Mouse (Mus musculus) kidney, adult 2 months (tissue): Measurements from ENCODE around the gene BC107364. TPM values are rescaled to one million over a fixed set of nuclear protein-coding genes. Genes with fewer than 3 reads are reported as not detected.
"Not testable (repeated sequence)": the region's sequence is repeated elsewhere in the genome, so short reads cannot be mapped to it uniquely, and the experiment has no call there.

Experiments used
- DNase-seq: peaks from one replicate; pipeline ENCODE4 v3.0.0; 2021
- H3K27ac ChIP-seq: fragments of 200-500 bp; 2 replicates; pipeline ENCODE4 v1.5.1; 2012; ENCODE audit warnings: low read depth, low read length, control low read depth, inconsistent platforms; ENCODE audit not compliant: insufficient read depth
- H3K27me3 ChIP-seq: fragments of 200-500 bp; replicated peaks from 2 replicates; pipeline ENCODE4 v1.6.1; 2012; ENCODE audit warnings: mild to moderate bottlenecking, moderate library complexity, low read length, inconsistent platforms; ENCODE audit not compliant: control insufficient read depth, insufficient read depth
- H3K36me3 ChIP-seq: fragments of 200-500 bp; 2 replicates; pipeline ENCODE4 v1.6.1; 2012; ENCODE audit warnings: mild to moderate bottlenecking, moderate library complexity, low read length, inconsistent platforms; ENCODE audit not compliant: control insufficient read depth, insufficient read depth
- H3K4me1 ChIP-seq: fragments of 200-500 bp; 2 replicates; pipeline ENCODE4 v1.6.1; 2011; ENCODE audit warnings: low read length; ENCODE audit not compliant: control insufficient read depth, insufficient read depth
- H3K4me3 ChIP-seq: fragments of 200-500 bp; 2 replicates; pipeline ENCODE4 v1.5.1; 2011; ENCODE audit warnings: mild to moderate bottlenecking, low read depth, low read length, control low read depth; ENCODE audit not compliant: insufficient read depth
- CTCF ChIP-seq: fragments of 200-500 bp; conservative IDR thresholded peaks from 2 replicates; pipeline ENCODE4 v1.5.1; 2011; ENCODE audit warnings: low read depth, mild to moderate bottlenecking, control low read depth, low read length, moderate library complexity, mixed read lengths; ENCODE audit not compliant: insufficient read depth, insufficient read length
- POLR2A ChIP-seq: fragments of 200-500 bp; IDR thresholded peaks from one replicate; pipeline ENCODE4 v1.6.1; 2011; ENCODE audit warnings: low read depth, low read length, control low read depth
- WGBS: fragments of 180-500 bp; shearing (Covaris S2); methylation state at CpG from one replicate; pipeline ENCODE4 v1.1.7; 2018; 5-methylcytosine and 5-hydroxymethylcytosine counted together
- polyA plus RNA-seq: library from polyadenylated mRNA; depleted of rRNA; stranded (reverse); fragments of >200 nt; gene quantifications from 2 replicates; pipeline ENCODE4 v1.2.3, GENCODE M21; 2012

The BC107364 gene
- polyA plus RNA-seq, 1 experiment = 0.14 TPM

DNA sequence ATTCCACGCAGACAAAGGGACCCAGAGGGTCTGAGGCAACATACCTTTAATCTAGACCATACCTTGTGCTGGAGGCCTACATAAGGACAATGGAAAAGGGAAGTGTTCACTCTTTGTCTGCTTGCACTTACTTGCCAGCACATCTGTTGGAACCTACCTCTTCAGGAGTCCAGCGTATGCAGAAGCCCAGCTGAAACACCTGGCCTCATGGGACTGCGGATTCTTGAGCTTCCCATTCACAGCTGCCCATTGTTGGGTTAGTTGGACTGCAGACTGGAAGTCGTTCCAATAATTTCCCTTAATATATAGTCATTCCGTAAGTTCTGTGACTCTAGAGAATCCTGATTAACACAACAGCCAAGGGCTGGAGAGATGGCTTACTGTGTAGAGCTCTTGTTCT, 20.0 kb upstream of the BC107364 start:
- H3K4me1 ChIP-seq = peaks cover 3% of the 10 kb centered on the region; the same call in 1 of the 2 replicates
- H3K36me3 ChIP-seq = no peaks in the 10 kb centered on the region
- H3K4me3 ChIP-seq = no peak overlapping the region
- WGBS = 86% methylated on average over 5 of the region's 5 CpGs
- H3K27me3 ChIP-seq = peaks cover 3% of the 10 kb centered on the region; the same call in 1 of the 2 replicates
- DNase-seq = no peak
- TF ChIP-seq POLR2A (no peak), CTCF (no peak)
- H3K27ac ChIP-seq = no peak overlapping the region

DNA sequence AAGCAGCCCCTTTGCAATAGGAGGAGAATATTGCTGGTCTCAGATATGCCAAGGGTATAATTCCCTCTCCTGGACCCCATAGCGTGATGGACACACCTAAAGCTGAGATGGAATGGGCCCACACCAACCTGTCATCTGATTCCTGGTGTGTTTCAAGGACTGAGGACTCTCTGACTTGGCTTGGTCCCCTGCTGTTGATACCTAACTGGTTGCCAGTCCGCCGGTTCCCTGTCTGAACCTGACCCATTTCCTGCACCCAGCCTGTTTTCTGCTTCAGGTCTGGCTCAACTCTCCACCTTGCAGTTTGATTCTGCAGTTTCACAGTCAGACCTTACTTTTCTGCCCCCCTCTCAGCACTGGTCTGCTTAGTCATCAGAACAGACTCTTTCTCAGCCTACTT, 17.5 kb upstream of the BC107364 start:
- no peak for TF ChIP-seq CTCF
- TF ChIP-seq POLR2A = no peak
- WGBS = 77% methylated on average over 3 of the region's 3 CpGs
- DNase-seq = no peak
- H3K27ac ChIP-seq = no peak overlapping the region
- H3K4me3 ChIP-seq = no peak overlapping the region
- H3K27me3 ChIP-seq = peaks cover 1% of the 10 kb centered on the region; the same call in 1 of the 2 replicates
- H3K4me1 ChIP-seq = no peaks in the 10 kb centered on the region
- no peaks in the 10 kb centered on the region for H3K36me3 ChIP-seq

- H3K4me3 ChIP-seq, H3K27ac ChIP-seq, DNase-seq, H3K4me1 ChIP-seq, H3K36me3 ChIP-seq, H3K27me3 ChIP-seq: not testable (repeated sequence)
- WGBS = 93% methylated on average over 3 of the region's 3 CpGs
These were observed 16.2 kb upstream of the BC107364 start for GRCm38 (mm10) chr3:96468335-96468734.

DNA sequence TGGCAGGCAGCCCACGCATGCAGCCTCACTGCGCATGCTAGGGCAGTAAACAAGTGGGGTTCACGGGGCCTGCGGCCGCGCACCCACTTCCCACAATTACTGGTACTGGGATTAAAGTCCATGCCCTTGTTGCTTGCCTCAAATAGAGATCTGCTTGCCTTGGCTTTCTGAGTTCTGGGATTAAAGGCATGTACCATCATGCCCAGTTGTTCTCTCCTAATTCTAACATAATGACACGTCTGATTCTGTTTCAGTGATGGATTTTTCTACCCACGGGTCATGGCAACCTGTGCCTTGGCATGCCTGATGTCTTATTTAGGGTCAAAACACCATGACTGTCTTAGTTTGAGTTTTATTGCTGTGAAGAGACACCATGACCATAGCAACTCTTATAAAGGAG, 15.5 kb upstream of the BC107364 start:
- peaks cover 1% of the 10 kb centered on the region; the same call in 1 of the 2 replicates for H3K27me3 ChIP-seq
- no peaks in the 10 kb centered on the region for H3K4me1 ChIP-seq
- no peak for TF ChIP-seq POLR2A
- no peak for TF ChIP-seq CTCF
- 92% methylated on average over 8 of the region's 8 CpGs for WGBS
- H3K36me3 ChIP-seq = no peaks in the 10 kb centered on the region
- DNase-seq = no peak
- no peak overlapping the region for H3K27ac ChIP-seq
- H3K4me3 ChIP-seq = no peak overlapping the region

DNA sequence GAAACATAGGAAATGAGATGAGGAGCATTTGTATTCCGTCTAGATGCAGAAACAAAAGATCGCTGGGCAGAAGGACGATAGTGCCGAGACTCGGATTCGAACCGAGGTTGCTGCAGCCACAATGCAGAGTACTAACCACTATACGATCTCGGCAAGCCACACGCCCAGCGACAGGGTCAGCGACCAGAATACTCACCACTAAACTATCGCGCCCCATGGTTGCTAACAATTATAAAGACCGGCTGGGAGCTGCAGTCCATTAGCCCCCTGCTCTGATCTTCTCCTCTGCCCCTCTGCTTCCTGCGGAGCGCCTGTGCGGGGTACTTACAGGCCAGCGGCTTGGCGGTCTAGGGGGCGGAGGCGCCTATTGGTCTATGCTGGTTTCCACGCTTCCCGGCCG, 11.8 kb upstream of the BC107364 start:
- no peaks in the 10 kb centered on the region for H3K36me3 ChIP-seq
- DNase-seq = no peak
- H3K4me1 ChIP-seq = no peaks in the 10 kb centered on the region
- H3K4me3 ChIP-seq = no peak overlapping the region
- no peak overlapping the region for H3K27ac ChIP-seq
- H3K27me3 ChIP-seq = no peaks in the 10 kb centered on the region; the same call in 1 of the 2 replicates
- no peak for TF ChIP-seq POLR2A
- TF ChIP-seq CTCF = no peak
- 53% methylated on average over 25 of the region's 25 CpGs for WGBS

DNA sequence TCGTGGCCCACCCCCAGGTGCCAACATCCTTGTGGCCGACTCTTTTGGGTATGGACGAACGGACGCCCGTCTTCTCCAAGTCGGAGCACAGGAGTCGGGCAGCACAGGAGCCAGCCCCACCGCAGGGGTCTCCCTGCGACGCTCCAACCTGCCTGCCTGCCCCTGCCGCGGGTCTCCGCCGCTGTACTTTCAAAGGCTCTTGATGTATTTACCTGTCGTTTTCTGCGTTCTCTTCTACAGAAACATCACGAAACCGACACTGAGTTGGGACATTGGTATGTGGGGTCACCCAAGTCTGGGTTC, 8.4 kb upstream of the BC107364 start:
- no CpG with 5 or more reads among the region's 19 CpGs for WGBS
- not testable (repeated sequence) for H3K4me1 ChIP-seq, DNase-seq, H3K27ac ChIP-seq, H3K27me3 ChIP-seq, H3K4me3 ChIP-seq, H3K36me3 ChIP-seq

DNA sequence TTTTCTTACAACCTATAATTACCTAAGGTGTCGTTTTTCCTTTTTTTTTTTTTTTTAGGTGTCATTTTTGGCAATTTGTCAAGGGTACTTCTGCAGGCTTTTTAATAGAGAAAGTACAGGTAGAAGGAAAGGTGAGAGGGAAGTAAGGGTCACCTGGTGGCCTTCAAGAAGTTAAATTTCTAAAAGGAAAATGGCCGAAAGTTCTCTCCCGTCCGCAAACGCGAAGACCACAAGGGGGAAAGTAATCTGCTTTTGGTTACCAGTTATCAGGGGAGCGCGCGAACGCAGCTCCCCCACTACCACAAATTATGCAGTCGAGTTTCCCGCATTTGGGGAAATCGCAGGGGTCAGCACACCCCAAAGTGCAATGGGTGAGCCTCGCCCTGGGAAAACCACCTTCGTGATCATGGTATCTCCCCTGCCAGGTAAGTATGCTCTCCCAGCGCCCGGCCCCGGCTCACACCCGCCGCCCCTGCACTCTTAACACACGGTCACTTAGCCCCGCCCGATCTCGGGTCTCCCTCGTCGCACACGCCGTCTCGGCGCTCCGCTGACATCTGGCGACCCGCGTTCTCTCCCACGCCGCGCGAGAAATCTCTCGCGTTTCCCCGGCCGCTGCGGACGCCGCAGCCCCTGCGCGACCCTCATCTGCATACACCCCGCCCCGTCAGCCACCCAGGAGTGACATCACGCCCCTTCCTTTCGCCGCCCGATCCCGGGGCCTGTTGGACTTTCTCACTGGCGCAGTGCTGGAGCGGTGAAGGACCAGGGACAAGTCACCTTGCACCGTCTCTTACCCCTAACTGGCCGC, 7.9 kb upstream of the BC107364 start:
- 7% methylated on average over 1 of the region's 58 CpGs for WGBS
- H3K4me1 ChIP-seq, H3K4me3 ChIP-seq, H3K27me3 ChIP-seq, H3K36me3 ChIP-seq, H3K27ac ChIP-seq, DNase-seq: not testable (repeated sequence)

DNA sequence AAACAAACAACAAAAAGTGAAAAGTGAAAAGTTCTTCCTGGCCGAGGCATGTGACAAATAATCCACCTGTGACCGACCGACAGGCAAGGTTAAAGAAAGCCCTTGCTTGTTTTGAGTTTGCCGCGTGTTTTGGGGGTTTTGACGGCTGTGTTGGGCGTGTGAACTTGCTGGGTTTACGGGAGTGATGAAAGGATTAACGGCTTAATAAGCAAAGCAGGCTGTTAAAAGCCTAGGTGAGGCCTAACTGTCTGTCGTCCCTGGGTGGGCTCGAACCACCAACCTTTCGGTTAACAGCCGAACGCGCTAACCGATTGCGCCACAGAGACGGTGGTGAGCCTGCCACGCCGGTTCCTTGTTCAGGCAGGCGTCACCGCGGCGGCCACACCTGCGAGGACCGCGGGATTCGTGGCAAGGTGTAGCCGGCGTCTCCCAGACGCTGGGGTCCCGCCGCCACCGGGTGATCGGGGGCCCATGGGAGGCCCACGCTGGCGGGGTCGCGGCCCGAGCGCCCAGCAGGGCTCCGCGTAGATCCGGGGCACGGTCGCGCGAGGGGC, 6.9 kb upstream of the BC107364 start:
- H3K27me3 ChIP-seq, H3K36me3 ChIP-seq, H3K27ac ChIP-seq, DNase-seq, H3K4me3 ChIP-seq, H3K4me1 ChIP-seq: not testable (repeated sequence)
- no CpG with 5 or more reads among the region's 48 CpGs for WGBS

DNA sequence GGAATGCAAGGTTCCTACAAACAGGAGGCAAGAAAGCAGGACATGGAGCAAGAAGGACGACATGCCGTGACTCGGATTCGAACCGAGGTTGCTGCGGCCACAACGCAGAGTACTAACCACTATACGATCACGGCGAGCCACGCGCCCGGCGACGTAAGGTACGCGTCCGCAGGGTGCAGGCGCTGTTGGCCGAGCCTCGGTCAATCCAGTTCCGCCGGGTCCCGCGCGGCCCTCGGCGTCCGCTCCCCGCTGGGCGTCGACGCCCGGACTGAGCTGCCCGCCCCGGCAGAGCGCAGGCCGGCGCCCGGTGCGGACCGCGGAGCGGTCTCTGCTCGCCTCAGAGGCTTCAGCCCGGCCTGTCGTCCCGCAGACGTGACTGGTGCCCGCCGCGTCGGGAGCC, 5.9 kb upstream of the BC107364 start:
- H3K4me3 ChIP-seq, H3K27ac ChIP-seq, H3K27me3 ChIP-seq, H3K4me1 ChIP-seq, H3K36me3 ChIP-seq, DNase-seq: not testable (repeated sequence)
- no CpG with 5 or more reads among the region's 53 CpGs for WGBS

- no CpG with 5 or more reads among the region's 50 CpGs for WGBS
- not testable (repeated sequence) for H3K27ac ChIP-seq, H3K36me3 ChIP-seq, H3K27me3 ChIP-seq, H3K4me3 ChIP-seq, H3K4me1 ChIP-seq, DNase-seq
These were observed 847 bp downstream of the BC107364 start for GRCm38 (mm10) chr3:96451181-96451737.

DNA sequence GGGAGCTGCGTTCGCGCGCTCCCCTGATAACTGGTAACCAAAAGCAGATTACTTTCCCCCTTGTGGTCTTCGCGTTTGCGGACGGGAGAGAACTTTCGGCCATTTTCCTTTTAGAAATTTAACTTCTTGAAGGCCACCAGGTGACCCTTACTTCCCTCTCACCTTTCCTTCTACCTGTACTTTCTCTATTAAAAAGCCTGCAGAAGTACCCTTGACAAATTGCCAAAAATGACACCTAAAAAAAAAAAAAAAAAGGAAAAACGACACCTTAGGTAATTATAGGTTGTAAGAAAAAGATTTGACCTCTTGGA, 1.6 kb downstream of the BC107364 start:
- not testable (repeated sequence) for H3K27me3 ChIP-seq, H3K36me3 ChIP-seq, DNase-seq, H3K27ac ChIP-seq, H3K4me3 ChIP-seq, H3K4me1 ChIP-seq
- WGBS = no CpG with 5 or more reads among the region's 10 CpGs
